Mouse (Mus musculus) bone marrow, adult 2 months (tissue): ENCODE measurements at regions not wholly inside any gene's neighbourhood (a gene's known extent, or its start where the extent isn't known, plus 50 kb on each side); places are given as distances from the start of the nearest gene placed in this dataset.

ENCODE experiments used
- CTCF ChIP-seq: fragments of 200-500 bp; IDR thresholded peaks from 2 replicates; pipeline ENCODE4 v1.5.1; 2011; ENCODE audit warnings: low read length, control low read depth; ENCODE audit not compliant: control insufficient read depth, insufficient read depth
- POLR2A ChIP-seq: fragments of 200-500 bp; IDR thresholded peaks from 2 replicates; pipeline ENCODE4 v1.6.1; 2011; ENCODE audit warnings: low read depth, mild to moderate bottlenecking, control low read depth, low read length, borderline replicate concordance; ENCODE audit not compliant: control insufficient read depth

DNA sequence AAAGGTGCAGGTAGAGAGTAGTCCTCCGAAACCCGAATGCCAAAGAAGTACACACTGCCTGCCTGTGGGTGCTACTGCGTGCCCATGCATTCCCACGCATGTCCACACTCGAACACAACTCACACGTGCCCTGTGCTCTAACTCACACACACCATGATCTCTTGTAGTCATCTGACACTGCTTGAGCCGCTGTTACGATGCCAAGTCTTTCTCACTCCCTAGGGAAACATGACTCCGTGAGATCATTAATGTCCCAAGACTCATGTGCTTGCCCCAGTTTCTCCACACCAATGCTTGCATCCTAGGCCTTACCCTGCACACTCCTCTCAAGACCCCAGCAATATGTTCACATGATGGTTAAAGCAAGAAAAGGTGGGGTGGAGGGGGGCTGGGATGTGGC lies 90.2 kb upstream of the Wnt4 start:
- TF ChIP-seq CTCF (no peak), POLR2A (no peak)
